Mouse (Mus musculus): Measurements from ENCODE around the gene Opa3. TPM values are rescaled to one million over a fixed set of nuclear protein-coding genes. Genes with fewer than 3 reads are reported as not detected.

Gene Opa3
- polyA plus RNA-seq, 1 experiment, result 14.7 TPM

DNA sequence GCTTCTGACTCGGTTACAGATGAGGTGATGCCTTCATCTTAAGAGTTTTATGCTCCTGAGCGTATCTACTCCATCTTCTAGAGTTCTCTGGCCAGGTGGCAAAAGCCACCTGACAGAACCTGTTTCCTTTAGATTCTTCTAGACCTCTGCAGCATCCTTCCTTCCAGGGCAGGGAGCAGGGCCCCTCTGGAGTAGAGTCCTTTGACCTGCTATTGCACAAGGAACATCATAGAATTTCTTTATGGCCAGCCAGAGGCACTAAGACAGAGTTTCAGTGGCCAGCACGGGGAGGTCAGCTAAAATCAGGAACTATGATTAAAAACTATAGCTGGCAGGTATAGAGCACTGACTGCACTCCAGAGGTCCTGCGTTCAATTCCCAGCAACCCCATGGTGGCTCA is 23.9 kb downstream of the Opa3 start:
- 79% methylated on average over 4 of the region's 4 CpGs for WGBS
- Histone ChIP-seq H3K27ac (ENCODE audit: insufficient read depth, low read length) (no peak overlapping the region), H3K4me1 (ENCODE audit: control insufficient read depth, insufficient read depth, insufficient read length) (peaks cover 9% of the 10 kb centered on the region; the same call in 1 of the 2 replicates), H3K36me3 (ENCODE audit: control insufficient read depth, insufficient read depth, low read length) (peaks cover 9% of the 10 kb centered on the region), H3K4me3 (ENCODE audit: extremely low read depth, insufficient read depth, insufficient read length) (no peak overlapping the region), H3K27me3 (ENCODE audit: control insufficient read depth, insufficient read depth, low read length) (no peaks in the 10 kb centered on the region)
- DNase-seq (ENCODE audit: low read depth in 1 of 2, low spot score in 2 of 2), result no peak
- TF ChIP-seq CTCF (IDR thresholded peaks at IDR 0.05; ENCODE audit: extremely low read depth, insufficient read depth, insufficient read length, insufficient replicate concordance), result no peak
- no peak for TF ChIP-seq POLR2A (IDR thresholded peaks at IDR 0.05; ENCODE audit: low read depth, low read length)

DNA sequence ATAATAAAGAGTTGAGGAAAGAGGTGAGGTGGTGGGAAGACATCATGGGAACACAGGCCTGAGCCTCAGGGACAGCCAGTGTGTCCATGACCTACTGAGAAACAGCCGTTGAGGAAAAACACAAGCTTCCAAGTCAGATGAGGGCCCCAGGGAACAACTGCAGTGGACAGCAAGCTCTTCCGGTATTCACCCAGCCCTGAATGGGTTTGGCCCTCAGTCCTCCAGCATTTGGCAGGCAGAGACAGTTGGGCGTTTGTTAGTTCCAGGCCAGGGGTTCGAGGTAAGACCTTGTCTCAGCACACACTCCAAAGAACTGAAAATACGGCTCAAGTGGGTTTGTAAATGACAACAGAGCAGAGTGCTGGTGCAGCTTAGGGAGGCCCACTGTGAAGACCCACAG is 25.3 kb downstream of the Opa3 start:
- no peak overlapping the region for H3K4me3 ChIP-seq (ENCODE audit: extremely low read depth, insufficient read depth, insufficient read length)
- peaks cover 17% of the 10 kb centered on the region for H3K36me3 ChIP-seq (ENCODE audit: control insufficient read depth, insufficient read depth, low read length)
- H3K27ac ChIP-seq (ENCODE audit: insufficient read depth, low read length), result 0 out of 2 replicates have a peak overlapping the region, but pooled peaks have one; percentile 20
- H3K27me3 ChIP-seq (ENCODE audit: control insufficient read depth, insufficient read depth, low read length), result no peaks in the 10 kb centered on the region
- WGBS, result 73% methylated on average over 5 of the region's 5 CpGs
- no peak for DNase-seq (ENCODE audit: low read depth in 1 of 2, low spot score in 2 of 2)
- H3K4me1 ChIP-seq (ENCODE audit: control insufficient read depth, insufficient read depth, insufficient read length), result peaks cover 4% of the 10 kb centered on the region; the same call in 1 of the 2 replicates
- TF ChIP-seq CTCF (IDR thresholded peaks at IDR 0.05; ENCODE audit: extremely low read depth, insufficient read depth, insufficient read length, insufficient replicate concordance), result no peak
- no peak for TF ChIP-seq POLR2A (IDR thresholded peaks at IDR 0.05; ENCODE audit: low read depth, low read length)

DNA sequence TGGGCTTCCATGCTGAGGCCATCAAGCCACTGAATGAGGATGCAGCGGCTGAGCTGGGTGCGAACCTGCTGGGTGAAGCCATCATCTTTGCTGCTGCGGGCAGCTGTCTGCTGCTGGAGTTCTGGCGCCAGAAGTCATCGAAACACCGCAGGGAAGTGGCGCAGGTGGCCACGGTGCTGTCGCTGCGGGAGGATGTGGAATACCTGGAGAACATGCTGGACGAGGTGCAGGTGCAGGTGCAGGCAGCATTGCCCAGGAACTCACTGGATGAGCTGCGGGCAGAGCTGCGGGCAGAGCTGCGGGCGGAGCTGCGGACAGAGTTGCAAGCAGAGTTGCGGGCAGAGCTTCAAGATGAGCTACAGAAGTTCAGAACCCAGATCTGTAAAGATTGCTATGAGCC is 27.3 kb downstream of the Opa3 start:
- 94% methylated on average over 17 of the region's 17 CpGs for WGBS

DNA sequence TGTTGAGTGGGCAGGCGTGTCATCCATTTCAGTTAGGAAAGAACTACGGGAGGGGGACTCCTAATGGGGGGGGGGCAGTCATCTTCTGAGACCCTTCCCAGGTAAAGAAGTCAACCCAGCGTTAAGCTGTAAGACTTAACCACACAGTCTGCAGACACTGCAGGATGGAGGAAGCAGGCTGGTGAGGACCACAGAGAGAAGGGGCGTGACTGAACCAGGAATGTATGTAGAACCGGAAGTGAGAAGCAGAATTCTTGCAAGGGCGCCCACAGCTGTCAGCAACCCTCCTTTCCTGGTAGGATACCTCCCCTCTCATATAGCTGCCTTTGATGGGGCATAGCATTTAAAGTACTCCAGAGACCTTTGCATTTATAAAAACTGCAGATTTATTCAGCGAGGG is 28.4 kb downstream of the Opa3 start:
- Histone ChIP-seq H3K36me3 (ENCODE audit: control insufficient read depth, insufficient read depth, low read length) (peaks cover 43% of the 10 kb centered on the region), H3K4me1 (ENCODE audit: control insufficient read depth, insufficient read depth, insufficient read length) (peaks cover 4% of the 10 kb centered on the region; the same call in 1 of the 2 replicates), H3K4me3 (ENCODE audit: extremely low read depth, insufficient read depth, insufficient read length) (no peak overlapping the region), H3K27me3 (ENCODE audit: control insufficient read depth, insufficient read depth, low read length) (no peaks in the 10 kb centered on the region), H3K27ac (ENCODE audit: insufficient read depth, low read length) (no peak overlapping the region)
- no peak for DNase-seq (ENCODE audit: low read depth in 1 of 2, low spot score in 2 of 2)
- TF ChIP-seq POLR2A (IDR thresholded peaks at IDR 0.05; ENCODE audit: low read depth, low read length) (no peak), CTCF (IDR thresholded peaks at IDR 0.05; ENCODE audit: extremely low read depth, insufficient read depth, insufficient read length, insufficient replicate concordance) (no peak)
- 34% methylated on average over 7 of the region's 7 CpGs for WGBS

More for the DNA sequence above, 27.3 kb downstream of the Opa3 start:
- Histone ChIP-seq H3K27me3 (ENCODE audit: control insufficient read depth, insufficient read depth, low read length) (no peaks in the 10 kb centered on the region), H3K36me3 (ENCODE audit: control insufficient read depth, insufficient read depth, low read length) (peaks cover 32% of the 10 kb centered on the region), H3K27ac (ENCODE audit: insufficient read depth, low read length) (no peak overlapping the region), H3K4me3 (ENCODE audit: extremely low read depth, insufficient read depth, insufficient read length) (no peak overlapping the region), H3K4me1 (ENCODE audit: control insufficient read depth, insufficient read depth, insufficient read length) (peaks cover 4% of the 10 kb centered on the region; the same call in 1 of the 2 replicates)
- no peak for DNase-seq (ENCODE audit: low read depth in 1 of 2, low spot score in 2 of 2)
- TF ChIP-seq POLR2A (IDR thresholded peaks at IDR 0.05; ENCODE audit: low read depth, low read length), result no peak
- no peak for TF ChIP-seq CTCF (IDR thresholded peaks at IDR 0.05; ENCODE audit: extremely low read depth, insufficient read depth, insufficient read length, insufficient replicate concordance)

DNA sequence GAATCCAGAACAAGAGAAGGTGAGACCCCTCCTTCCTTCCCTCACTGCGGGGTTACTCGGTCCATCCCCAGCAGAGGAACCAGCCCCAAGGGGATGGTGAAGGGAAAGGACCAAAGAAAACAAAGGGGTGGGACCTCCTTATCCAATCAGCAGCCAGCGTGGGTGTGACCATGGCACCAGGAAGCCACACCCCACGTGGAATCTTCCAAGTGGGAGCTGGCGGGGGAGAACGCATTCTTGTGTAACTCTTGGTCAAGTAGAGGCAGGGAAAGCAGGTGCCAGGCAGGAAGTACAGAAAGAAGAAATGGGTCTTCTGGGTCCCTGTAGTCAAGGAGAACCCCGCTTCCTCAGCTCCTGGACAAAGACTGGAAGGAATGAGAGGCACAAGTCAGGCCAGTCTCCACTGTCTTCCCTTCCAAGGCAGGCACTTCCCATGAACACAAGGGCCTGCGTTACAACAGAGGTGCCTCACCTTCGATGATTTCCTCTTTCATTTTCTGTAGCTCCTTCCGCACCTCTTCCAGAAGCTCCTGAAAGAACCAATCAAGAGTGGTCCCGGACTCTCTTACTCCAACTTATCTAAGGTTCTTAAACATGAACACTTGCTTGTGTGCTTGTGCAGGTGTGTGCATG is 29.4 kb downstream of the Opa3 start:
- H3K27me3 ChIP-seq (ENCODE audit: control insufficient read depth, insufficient read depth, low read length), result no peaks in the 10 kb centered on the region
- H3K36me3 ChIP-seq (ENCODE audit: control insufficient read depth, insufficient read depth, low read length), result peaks cover 51% of the 10 kb centered on the region
- peak in 1 of 2 experiments; percentile 14 for DNase-seq (ENCODE audit: low read depth in 1 of 2, low spot score in 2 of 2)
- H3K27ac ChIP-seq (ENCODE audit: insufficient read depth, low read length), result peak overlapping the region; percentile 40; the same call in 1 of the 2 replicates
- TF ChIP-seq CTCF (IDR thresholded peaks at IDR 0.05; ENCODE audit: extremely low read depth, insufficient read depth, insufficient read length, insufficient replicate concordance), result no peak
- peaks cover 4% of the 10 kb centered on the region; the same call in 1 of the 2 replicates for H3K4me1 ChIP-seq (ENCODE audit: control insufficient read depth, insufficient read depth, insufficient read length)
- no peak overlapping the region for H3K4me3 ChIP-seq (ENCODE audit: extremely low read depth, insufficient read depth, insufficient read length)
- 47% methylated on average over 11 of the region's 11 CpGs for WGBS

DNA sequence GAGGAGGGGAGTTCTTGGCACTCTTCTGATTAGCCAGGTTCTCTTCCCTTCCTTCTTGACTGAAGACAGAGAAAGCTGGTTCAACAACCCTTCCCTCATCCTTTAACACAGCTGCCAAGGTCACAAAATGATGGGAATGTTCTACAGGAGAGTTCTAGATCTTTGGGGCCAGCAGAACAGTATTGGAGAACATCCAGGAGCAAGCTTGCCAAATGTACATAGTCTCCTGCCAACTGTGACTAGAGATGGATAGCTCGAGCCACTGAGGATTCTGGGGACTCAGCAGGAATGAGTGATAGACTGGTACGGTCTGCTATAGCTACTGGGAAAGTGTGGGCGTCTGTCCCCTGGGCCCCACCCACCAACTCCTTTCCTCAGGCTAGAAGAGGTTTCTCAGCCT is 30.2 kb downstream of the Opa3 start:
- H3K4me3 ChIP-seq (ENCODE audit: extremely low read depth, insufficient read depth, insufficient read length), result no peak overlapping the region
- peaks cover 56% of the 10 kb centered on the region for H3K36me3 ChIP-seq (ENCODE audit: control insufficient read depth, insufficient read depth, low read length)
- WGBS, result 71% methylated on average over 3 of the region's 3 CpGs
- no peaks in the 10 kb centered on the region for H3K27me3 ChIP-seq (ENCODE audit: control insufficient read depth, insufficient read depth, low read length)
- DNase-seq (ENCODE audit: low read depth in 1 of 2, low spot score in 2 of 2), result no peak
- no peak overlapping the region for H3K27ac ChIP-seq (ENCODE audit: insufficient read depth, low read length)
- TF ChIP-seq POLR2A (IDR thresholded peaks at IDR 0.05; ENCODE audit: low read depth, low read length), result no peak
- no peak for TF ChIP-seq CTCF (IDR thresholded peaks at IDR 0.05; ENCODE audit: extremely low read depth, insufficient read depth, insufficient read length, insufficient replicate concordance)
- H3K4me1 ChIP-seq (ENCODE audit: control insufficient read depth, insufficient read depth, insufficient read length), result peaks cover 4% of the 10 kb centered on the region; the same call in 1 of the 2 replicates

DNA sequence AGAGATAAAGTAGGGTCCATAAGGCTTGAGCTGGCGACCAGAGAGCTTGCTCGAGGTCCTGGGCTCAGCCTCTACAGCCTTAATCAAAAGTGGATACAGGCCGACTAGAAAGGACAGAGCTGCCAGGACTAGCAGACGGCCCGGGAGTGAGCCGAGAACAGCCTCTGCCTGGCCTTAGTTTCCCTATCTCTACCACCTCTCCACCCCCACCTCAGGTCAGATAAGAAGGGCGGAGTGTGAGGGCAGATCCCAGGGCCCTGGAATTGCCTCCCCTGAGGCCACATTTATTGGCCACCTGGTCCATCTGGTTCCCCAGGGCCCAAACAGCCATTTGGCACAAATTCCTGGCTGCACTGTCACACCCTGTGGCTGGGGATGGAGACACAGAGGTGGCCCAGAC is 37.0 kb downstream of the Opa3 start:
- WGBS, result 71% methylated on average over 7 of the region's 7 CpGs
- peaks cover 40% of the 10 kb centered on the region for H3K36me3 ChIP-seq (ENCODE audit: control insufficient read depth, insufficient read depth, low read length)
- H3K27ac ChIP-seq (ENCODE audit: insufficient read depth, low read length), result peak overlapping the region; percentile 68
- peaks cover 35% of the 10 kb centered on the region for H3K4me1 ChIP-seq (ENCODE audit: control insufficient read depth, insufficient read depth, insufficient read length)
- DNase-seq (ENCODE audit: low read depth in 1 of 2, low spot score in 2 of 2), result no peak
- no peak for TF ChIP-seq CTCF (IDR thresholded peaks at IDR 0.05; ENCODE audit: extremely low read depth, insufficient read depth, insufficient read length, insufficient replicate concordance)
- no peak for TF ChIP-seq POLR2A (IDR thresholded peaks at IDR 0.05; ENCODE audit: low read depth, low read length)
- H3K4me3 ChIP-seq (ENCODE audit: extremely low read depth, insufficient read depth, insufficient read length), result no peak overlapping the region
- no peaks in the 10 kb centered on the region for H3K27me3 ChIP-seq (ENCODE audit: control insufficient read depth, insufficient read depth, low read length)

All from spleen, adult 2 months (tissue).